Mouse (Mus musculus) layer of hippocampus, adult 8-10 months (tissue): Measurements from ENCODE around the gene Prkcd. TPM values are rescaled to one million over a fixed set of nuclear protein-coding genes. Genes with fewer than 3 reads are reported as not detected.

Experiments
- DNase-seq, 2 experiments: peaks; one replicate each; pipeline ENCODE4 v3.0.0; 2022; ENCODE audit warnings: low spot score in 2 of 2
- total RNA-seq, 4 experiments: library from RNA; stranded (reverse); gene quantifications; 2 replicates each; pipeline ENCODE4 v1.2.4; 2022

Gene Prkcd
- total RNA-seq, 4 experiments from 2014 or later = 31.3 to 44.6 (median 34.3) TPM

DNA sequence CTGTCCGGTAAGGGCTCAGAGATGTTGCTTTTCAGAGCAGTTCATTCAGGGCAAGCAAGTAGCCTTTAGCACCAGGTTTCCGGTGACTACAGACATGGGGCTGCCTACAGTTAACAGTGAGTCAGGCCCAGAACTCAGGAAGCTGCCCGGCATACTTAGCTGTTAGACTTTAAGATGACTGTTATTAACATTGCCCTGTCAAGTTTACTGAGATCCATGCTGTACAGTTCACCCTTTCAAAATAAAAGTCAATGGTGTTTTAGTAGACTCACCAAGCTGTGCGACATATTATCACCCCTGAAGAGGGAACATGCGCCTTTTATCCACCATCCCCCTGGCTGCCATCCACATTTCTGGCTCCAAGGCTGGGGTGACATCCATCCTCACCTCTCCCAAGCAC lies 49.8 kb downstream of the Prkcd start:
- DNase-seq = no peak

DNA sequence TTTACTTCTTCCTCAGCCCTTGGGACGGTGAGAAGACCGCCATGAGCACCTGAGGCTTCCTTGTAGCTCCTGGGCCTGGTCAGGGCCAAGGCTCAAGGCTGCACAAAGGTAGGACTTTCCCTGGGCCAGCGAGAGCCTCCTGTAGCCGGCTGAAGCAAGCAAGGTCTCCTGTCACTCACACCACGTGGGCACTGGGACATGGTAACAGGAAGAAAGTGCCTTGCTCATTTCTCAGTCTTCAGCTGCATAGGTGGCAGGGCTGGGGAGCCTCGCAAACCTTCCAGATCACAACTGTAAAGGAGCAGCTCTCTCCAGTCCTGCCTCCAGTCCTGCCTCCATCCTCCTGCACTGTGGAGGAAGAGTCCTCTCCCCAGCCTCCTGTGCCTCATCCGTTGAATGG lies 50.2 kb downstream of the Prkcd start:
- no peak for DNase-seq

GRCm38 (mm10) chr14:30573983-30574584 lies 51.9 kb downstream of the Prkcd start:
- DNase-seq = peak; percentile 51 to 84

- DNase-seq = no peak
Observed at GRCm38 (mm10) chr14:30573235-30573634, 52.8 kb downstream of the Prkcd start.

DNA sequence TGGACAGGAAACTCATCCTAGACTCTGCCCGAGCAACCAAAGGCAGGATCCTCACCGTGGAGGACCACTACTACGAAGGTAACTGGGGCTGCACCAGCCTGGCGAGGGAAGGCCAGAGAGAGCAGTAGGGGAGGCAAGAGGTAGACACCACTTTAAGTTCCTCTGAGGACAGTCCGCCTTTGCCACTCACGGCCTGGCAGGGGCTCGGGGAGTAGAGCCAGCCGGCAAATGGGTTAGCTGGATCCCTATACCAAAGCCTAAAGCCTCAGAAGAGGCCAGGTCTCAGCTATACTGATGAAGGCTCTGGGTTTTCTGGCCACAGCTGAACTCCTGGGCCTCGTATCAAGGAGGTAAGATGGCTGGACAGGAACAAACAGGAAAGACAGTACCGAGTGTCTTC lies 53.8 kb downstream of the Prkcd start:
- DNase-seq = no peak

DNA sequence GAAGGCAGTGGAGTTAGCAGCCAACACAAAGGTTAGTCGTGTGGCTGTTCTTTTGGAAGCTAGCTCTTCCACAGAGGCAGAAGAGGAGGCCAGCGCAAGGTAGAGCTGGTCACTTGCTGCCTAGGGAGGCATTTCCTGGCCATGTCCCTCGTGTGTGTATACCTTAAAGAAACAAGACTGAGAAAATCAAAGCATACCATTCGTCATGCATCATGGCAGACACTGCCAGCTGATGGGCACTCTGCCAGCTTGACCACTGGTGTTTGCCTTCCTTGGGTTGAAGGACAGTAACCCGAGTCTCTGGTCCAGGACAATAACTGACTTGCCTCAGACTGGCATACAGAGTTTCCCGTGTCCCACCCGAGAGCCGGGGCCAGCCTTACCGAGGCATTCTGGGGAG lies 55.7 kb downstream of the Prkcd start:
- no peak for DNase-seq

- DNase-seq = no peak
Observed at GRCm38 (mm10) chr14:30568016-30568415, 58.0 kb downstream of the Prkcd start.

- DNase-seq = no peak
Observed at GRCm38 (mm10) chr14:30566317-30566716, 59.7 kb downstream of the Prkcd start.

- DNase-seq = peak; percentile 43 to 57
Observed at GRCm38 (mm10) chr14:30564451-30564850, 61.6 kb downstream of the Prkcd start.

GRCm38 (mm10) chr14:30562343-30562742 lies 63.7 kb downstream of the Prkcd start:
- DNase-seq = no peak

GRCm38 (mm10) chr14:30561470-30562187 lies 64.4 kb downstream of the Prkcd start:
- DNase-seq = no peak

DNA sequence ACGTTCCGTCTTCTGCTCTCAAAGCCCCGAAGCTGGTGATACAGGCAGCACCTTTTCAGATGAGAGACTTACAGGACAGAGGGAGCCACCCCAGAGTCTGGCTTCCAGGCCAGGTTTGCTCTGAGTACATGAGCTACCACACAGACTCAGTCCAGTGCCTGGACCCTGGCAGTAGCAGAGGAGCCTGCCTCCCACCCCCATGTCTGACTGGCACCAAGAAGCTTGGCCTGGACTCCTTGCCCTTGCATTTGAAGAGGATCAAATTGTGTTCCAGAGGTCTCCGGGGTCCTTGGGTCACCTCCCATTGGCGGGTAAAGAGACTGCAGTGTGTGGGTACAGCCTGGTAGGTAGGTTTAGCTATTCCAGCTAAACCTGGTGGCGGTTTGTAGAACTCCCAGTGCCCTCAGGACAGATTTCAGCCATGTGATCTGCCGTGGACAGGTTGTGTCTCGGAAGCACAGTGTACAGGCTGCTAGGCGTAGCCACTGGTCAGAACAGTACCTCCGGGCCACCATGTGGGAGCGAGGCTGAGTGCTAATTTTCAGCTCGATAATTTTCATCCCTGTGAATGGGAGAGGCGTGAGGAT lies 65.1 kb downstream of the Prkcd start:
- DNase-seq = no peak

GRCm38 (mm10) chr14:30559321-30559850 lies 66.6 kb downstream of the Prkcd start:
- DNase-seq = no peak

DNA sequence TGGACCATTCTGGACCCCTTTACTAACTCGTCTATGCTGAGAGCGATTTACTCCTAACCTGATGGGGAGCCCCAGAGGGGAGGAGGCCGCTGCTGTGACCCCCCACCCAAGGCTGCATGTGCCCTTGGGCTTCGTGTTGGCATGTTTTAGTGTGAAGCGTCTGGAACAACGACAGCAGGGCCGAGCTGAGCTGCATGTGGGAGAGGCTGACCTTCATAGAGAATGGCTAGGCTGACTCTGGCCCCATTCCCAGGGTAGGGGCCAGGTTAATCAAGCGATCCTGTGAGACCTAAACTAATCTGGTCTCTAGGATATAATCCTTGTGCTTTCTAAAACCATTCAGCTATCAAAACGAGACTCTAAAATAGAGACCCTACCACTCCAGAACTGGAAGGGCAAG lies 68.3 kb downstream of the Prkcd start:
- DNase-seq = no peak

GRCm38 (mm10) chr14:30556651-30557050 lies 69.4 kb downstream of the Prkcd start:
- DNase-seq = no peak

DNA sequence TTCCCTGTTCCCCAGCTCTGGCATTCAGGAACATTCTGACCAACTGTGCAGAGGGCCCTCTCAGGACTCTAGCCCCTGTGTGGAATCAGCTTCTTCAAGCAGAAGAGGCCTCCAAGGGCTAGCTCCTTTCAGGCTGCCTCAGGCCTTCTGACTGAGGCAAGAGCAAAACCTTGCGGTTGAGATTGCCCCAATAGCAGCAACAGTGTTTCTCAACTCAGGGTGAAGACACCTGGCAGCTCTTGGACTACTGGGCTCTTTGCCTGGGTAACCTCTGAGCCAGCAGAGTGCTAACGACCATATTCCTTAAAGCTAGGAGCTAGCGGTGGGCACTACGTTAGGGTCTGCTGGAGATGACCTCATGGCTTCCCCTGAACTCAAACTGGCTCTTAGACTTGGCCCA lies 72.8 kb downstream of the Prkcd start:
- DNase-seq = no peak

DNA sequence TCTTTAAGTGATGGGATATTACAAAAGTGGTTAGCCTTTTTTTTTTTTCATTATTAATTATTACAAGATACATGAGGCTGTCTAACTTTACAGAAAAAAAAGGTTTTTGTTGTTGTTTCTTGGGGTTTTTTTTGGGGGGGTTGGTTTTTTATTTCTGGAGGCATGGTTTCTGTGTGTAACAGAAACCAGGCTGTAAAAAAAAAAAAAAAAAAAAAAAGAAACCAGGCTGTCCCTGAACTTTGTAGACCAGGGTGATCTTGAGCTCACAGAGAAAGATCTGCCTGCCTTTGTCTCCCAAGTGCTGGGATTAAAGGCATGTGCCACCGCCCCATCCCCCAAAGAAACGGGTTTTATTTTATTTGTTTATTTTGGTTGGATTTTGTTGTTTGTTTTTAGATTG lies 74.0 kb downstream of the Prkcd start:
- DNase-seq = no peak

DNA sequence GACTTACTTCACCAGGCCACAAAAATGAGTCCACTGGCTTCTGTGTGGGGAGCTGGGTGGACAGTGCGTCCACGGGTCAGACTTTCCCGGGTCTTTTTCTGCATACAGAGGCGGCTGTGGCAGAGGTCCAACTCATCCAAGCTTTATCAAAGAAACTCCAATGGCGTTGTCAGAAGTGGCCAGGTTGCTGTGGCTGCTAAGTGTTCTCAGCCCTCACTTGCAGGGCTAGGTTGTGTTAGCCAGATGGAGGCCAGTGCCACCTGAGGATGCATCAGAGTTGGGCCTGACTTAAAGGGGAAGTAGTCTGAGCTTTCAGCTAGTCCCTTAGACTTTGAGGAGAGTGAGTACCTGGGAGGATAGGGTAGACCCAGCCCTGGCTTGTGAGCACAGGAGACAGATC lies 74.5 kb downstream of the Prkcd start:
- DNase-seq = no peak

DNA sequence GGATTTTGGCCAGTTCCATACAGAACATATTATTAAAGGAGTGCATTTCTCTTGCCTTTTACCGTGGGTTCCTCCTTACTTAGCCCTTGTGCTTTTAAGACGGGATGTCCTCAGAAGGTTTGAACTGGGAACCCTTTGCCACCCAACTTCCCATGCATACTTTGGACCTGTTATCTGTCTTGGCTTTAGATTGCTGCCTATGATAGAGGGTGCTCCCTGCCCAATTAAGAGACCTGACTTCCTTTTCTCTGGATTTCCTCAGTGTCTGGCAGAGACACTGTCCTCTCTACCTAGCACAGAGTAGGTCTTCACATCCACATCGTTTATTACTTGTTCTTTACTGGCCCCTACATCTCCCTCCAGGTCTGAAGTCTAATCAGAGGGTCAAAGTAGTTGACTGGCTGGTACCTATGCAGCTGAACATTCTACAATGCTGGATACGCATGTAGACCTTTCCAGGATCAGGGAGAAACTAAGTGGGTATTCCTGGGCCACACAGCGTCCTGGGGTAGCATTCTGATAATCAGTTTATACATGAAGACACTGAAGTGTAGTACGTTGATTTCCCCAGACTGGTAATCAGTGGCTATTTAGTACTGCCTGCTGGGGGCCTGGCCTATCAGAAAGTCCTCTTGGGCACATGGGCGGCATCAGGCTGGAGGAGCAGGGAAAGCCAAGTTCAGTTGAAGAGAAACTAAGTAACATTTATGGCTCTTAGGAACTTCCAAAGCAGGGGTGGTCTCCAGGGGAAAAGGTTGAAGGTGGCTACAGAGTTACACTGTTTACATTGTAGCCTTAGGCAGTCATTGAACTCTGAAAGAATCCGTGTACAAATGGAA lies 75.6 kb downstream of the Prkcd start:
- DNase-seq = no peak

GRCm38 (mm10) chr14:30549777-30550149 lies 76.2 kb downstream of the Prkcd start:
- no peak for DNase-seq

- peak; percentile 86 to 89 for DNase-seq
Observed at GRCm38 (mm10) chr14:30548965-30549776, 76.8 kb downstream of the Prkcd start.
